Mouse (Mus musculus): ENCODE results near the gene Krtap4-8. TPM values are rescaled to one million over a fixed set of nuclear protein-coding genes. Genes with fewer than 3 reads are reported as not detected.
"Not testable (repeated sequence)": the region's sequence is repeated elsewhere in the genome, so short reads cannot be mapped to it uniquely, and the experiment has no call there.

Krtap4-8 gene
- total RNA-seq (2014; rRNA removed; ENCODE audit: low replicate concordance): not detected in 2 replicates
- not detected in 2 replicates for polyA plus RNA-seq (2015; fragmentation: Nextera tagmentation; extraction: Ambion mirVana)

- Histone ChIP-seq H3K4me2 (ENCODE audit: low read depth, low read length) (no peak within 1 kb of the TSS), H3K27ac (ENCODE audit: low read depth) (no peak within 1 kb of the TSS), H3K36me3 (replicated peaks; ENCODE audit: control insufficient read depth, insufficient read depth, low read length) (no peaks in the 10 kb centered on the region), H3K27me3 (ENCODE audit: control insufficient read depth, insufficient read depth, low read length) (no peaks in the 10 kb centered on the region), H3K9me3 (replicated peaks; ENCODE audit: control insufficient read depth, low read length) (no peaks in the 10 kb centered on the region), H3K9ac (replicated peaks; ENCODE audit: low read depth, low read length) (no peak within 1 kb of the TSS), H3K4me3 (ENCODE audit: low read depth, low read length) (no peak within 1 kb of the TSS), H3K4me1 (ENCODE audit: control insufficient read depth, insufficient read depth) (no peaks in the 10 kb centered on the region)
- TF ChIP-seq EP300 (IDR thresholded peaks at IDR 0.05; ENCODE audit: low read depth) (no peak), CTCF (IDR thresholded peaks at IDR 0.05; ENCODE audit: low read depth) (no peak)
- WGBS: 89% methylated on average over 2 of the region's 2 CpGs
- ATAC-seq (ENCODE audit: insufficient read depth, low read depth): no peak
- DNase-seq (ENCODE audit: low spot score): no peak
Measured at GRCm38 (mm10) chr11:99780604-99781003, at the start of gene Krtap4-8. TSS of gene Krtap4-8 (minus strand) at chr11:99780704.

- not testable (repeated sequence) for H3K27ac ChIP-seq (ENCODE audit: low read depth); H3K9me3 ChIP-seq (replicated peaks; ENCODE audit: control insufficient read depth, low read length); H3K27me3 ChIP-seq (ENCODE audit: control insufficient read depth, insufficient read depth, low read length); ATAC-seq (ENCODE audit: insufficient read depth, low read depth); H3K36me3 ChIP-seq (replicated peaks; ENCODE audit: control insufficient read depth, insufficient read depth, low read length); H3K9ac ChIP-seq (replicated peaks; ENCODE audit: low read depth, low read length); H3K4me3 ChIP-seq (ENCODE audit: low read depth, low read length); H3K4me2 ChIP-seq (ENCODE audit: low read depth, low read length); H3K4me1 ChIP-seq (ENCODE audit: control insufficient read depth, insufficient read depth); DNase-seq (ENCODE audit: low spot score)
- 69% methylated on average over 2 of the region's 2 CpGs for WGBS
Measured at GRCm38 (mm10) chr11:99815566-99815965, 35.1 kb upstream of the Krtap4-8 start, which contains the start of gene Gm11564. TSS of gene Gm11564 (minus strand) at chr11:99815666.

DNA sequence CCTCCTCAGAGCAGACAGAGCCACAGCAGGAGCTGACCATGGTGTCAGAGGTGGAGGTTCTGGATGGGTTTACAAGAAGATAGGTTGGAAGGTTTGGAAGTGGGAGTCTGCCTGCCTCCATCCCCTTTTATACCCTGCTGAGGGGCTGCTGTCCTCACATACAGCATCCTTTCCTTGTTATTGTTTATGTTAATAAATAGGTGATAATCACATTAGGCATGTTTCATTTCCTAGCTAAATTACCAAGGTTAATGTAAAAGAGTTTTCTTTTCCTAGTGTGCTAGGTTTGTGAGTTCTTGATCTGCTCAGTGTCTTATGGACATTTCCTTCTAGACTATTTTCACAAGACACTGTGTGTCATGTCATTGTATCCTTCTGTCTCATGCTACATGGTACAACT lies 29.3 kb upstream of the Krtap4-8 start, which contains the start of gene Krtap4-13:
Gene Krtap4-13 (minus strand): TSS at position 101 of the 400 bp plus-strand sequence.
- not testable (repeated sequence) for ATAC-seq (ENCODE audit: insufficient read depth, low read depth); H3K4me2 ChIP-seq (ENCODE audit: low read depth, low read length); H3K36me3 ChIP-seq (replicated peaks; ENCODE audit: control insufficient read depth, insufficient read depth, low read length); H3K4me1 ChIP-seq (ENCODE audit: control insufficient read depth, insufficient read depth); H3K9me3 ChIP-seq (replicated peaks; ENCODE audit: control insufficient read depth, low read length); H3K27ac ChIP-seq (ENCODE audit: low read depth); H3K4me3 ChIP-seq (ENCODE audit: low read depth, low read length); DNase-seq (ENCODE audit: low spot score); H3K27me3 ChIP-seq (ENCODE audit: control insufficient read depth, insufficient read depth, low read length); H3K9ac ChIP-seq (replicated peaks; ENCODE audit: low read depth, low read length)

DNA sequence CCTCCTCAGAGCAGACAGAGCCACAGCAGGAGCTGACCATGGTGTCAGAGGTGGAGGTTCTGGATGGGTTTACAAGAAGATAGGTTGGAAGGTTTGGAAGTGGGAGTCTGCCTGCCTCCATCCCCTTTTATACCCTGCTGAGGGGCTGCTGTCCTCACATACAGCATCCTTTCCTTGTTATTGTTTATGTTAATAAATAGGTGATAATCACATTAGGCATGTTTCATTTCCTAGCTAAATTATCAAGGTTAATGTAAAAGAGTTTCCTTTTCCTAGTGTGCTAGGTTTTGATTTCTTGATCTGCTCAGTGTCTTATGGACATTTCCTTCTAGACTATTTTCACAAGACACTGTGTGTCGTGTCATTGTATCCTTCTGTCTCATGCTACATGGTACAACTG lies 23.8 kb upstream of the Krtap4-8 start, which contains the start of gene Gm11554:
Gene Gm11554 (minus strand): TSS at position 101 of the 400 bp plus-strand sequence.
- H3K27ac ChIP-seq (ENCODE audit: low read depth); H3K4me1 ChIP-seq (ENCODE audit: control insufficient read depth, insufficient read depth); DNase-seq (ENCODE audit: low spot score); H3K36me3 ChIP-seq (replicated peaks; ENCODE audit: control insufficient read depth, insufficient read depth, low read length); H3K4me3 ChIP-seq (ENCODE audit: low read depth, low read length); H3K9ac ChIP-seq (replicated peaks; ENCODE audit: low read depth, low read length); ATAC-seq (ENCODE audit: insufficient read depth, low read depth); H3K9me3 ChIP-seq (replicated peaks; ENCODE audit: control insufficient read depth, low read length); H3K27me3 ChIP-seq (ENCODE audit: control insufficient read depth, insufficient read depth, low read length); H3K4me2 ChIP-seq (ENCODE audit: low read depth, low read length): not testable (repeated sequence)
- no CpG with 5 or more reads among the region's 1 CpGs for WGBS

- H3K36me3 ChIP-seq (replicated peaks; ENCODE audit: control insufficient read depth, insufficient read depth, low read length); ATAC-seq (ENCODE audit: insufficient read depth, low read depth); H3K4me3 ChIP-seq (ENCODE audit: low read depth, low read length); H3K27ac ChIP-seq (ENCODE audit: low read depth); H3K9ac ChIP-seq (replicated peaks; ENCODE audit: low read depth, low read length); H3K4me1 ChIP-seq (ENCODE audit: control insufficient read depth, insufficient read depth); H3K27me3 ChIP-seq (ENCODE audit: control insufficient read depth, insufficient read depth, low read length); DNase-seq (ENCODE audit: low spot score); H3K4me2 ChIP-seq (ENCODE audit: low read depth, low read length); H3K9me3 ChIP-seq (replicated peaks; ENCODE audit: control insufficient read depth, low read length): not testable (repeated sequence)
- no CpG with 5 or more reads among the region's 1 CpGs for WGBS
Measured at GRCm38 (mm10) chr11:99798832-99799231, 18.3 kb upstream of the Krtap4-8 start, which contains the start of gene Gm11569. TSS of gene Gm11569 (minus strand) at chr11:99798932.

DNA sequence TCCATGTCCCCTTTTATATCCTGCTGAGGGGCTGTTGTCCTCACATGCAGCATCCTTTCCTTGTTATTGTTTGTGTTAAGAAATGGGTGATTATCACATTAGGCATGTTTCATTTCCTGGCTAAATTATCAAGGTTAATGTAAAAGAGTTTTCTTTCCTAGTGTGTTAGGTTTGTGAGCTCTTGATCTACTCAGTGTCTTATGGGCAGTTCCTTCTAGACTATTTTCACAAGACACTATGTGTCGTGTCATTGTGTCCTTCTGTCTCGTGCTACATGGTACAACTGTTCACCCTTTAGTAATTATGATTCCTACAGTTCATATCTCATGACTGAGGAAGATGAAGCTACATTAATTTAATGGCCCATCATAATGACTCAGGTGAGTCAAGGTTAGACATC lies 12.9 kb upstream of the Krtap4-8 start, which contains the start of gene Gm11596:
Gene Gm11596 (minus strand): TSS at position 101 of the 400 bp plus-strand sequence.
- no peak within 1 kb of the TSS for H3K4me2 ChIP-seq (ENCODE audit: low read depth, low read length)
- H3K36me3 ChIP-seq (replicated peaks; ENCODE audit: control insufficient read depth, insufficient read depth, low read length): no peaks in the 10 kb centered on the region
- ATAC-seq (ENCODE audit: insufficient read depth, low read depth): no peak
- no peaks in the 10 kb centered on the region for H3K4me1 ChIP-seq (ENCODE audit: control insufficient read depth, insufficient read depth)
- no peak within 1 kb of the TSS for H3K27ac ChIP-seq (ENCODE audit: low read depth)
- H3K9ac ChIP-seq (replicated peaks; ENCODE audit: low read depth, low read length): no peak within 1 kb of the TSS
- H3K4me3 ChIP-seq (ENCODE audit: low read depth, low read length): no peak within 1 kb of the TSS
- WGBS: 60% methylated on average over 2 of the region's 2 CpGs
- no peak for DNase-seq (ENCODE audit: low spot score)
- no peak for TF ChIP-seq EP300 (IDR thresholded peaks at IDR 0.05; ENCODE audit: low read depth)
- no peak for TF ChIP-seq CTCF (IDR thresholded peaks at IDR 0.05; ENCODE audit: low read depth)
- no peaks in the 10 kb centered on the region for H3K9me3 ChIP-seq (replicated peaks; ENCODE audit: control insufficient read depth, low read length)
- no peaks in the 10 kb centered on the region for H3K27me3 ChIP-seq (ENCODE audit: control insufficient read depth, insufficient read depth, low read length)

DNA sequence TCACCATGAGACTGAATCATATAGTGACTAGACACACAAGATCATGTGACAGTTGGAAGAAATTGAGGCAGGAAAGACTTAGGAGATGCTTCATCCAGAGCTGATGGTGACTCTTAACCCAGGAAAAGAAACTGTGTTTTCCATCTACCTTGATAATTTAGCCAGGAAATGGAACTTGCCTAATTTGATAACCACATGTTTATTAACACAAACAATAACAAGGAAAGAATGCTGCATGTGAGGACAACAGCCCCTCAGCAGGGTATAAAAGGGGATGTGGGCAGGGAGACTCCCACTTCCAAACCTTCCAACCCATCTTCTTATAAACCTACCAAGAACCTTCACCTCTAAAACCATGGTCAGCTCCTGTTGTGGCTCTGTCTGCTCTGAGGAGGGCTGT lies 4.4 kb upstream of the Krtap4-8 start, which contains the start of gene Krtap4-9:
Gene Krtap4-9 (plus strand): TSS at position 301 of the 400 bp plus-strand sequence.
- not testable (repeated sequence) for H3K27me3 ChIP-seq (ENCODE audit: control insufficient read depth, insufficient read depth, low read length); DNase-seq (ENCODE audit: low spot score); H3K4me2 ChIP-seq (ENCODE audit: low read depth, low read length); ATAC-seq (ENCODE audit: insufficient read depth, low read depth); H3K4me3 ChIP-seq (ENCODE audit: low read depth, low read length); H3K27ac ChIP-seq (ENCODE audit: low read depth); H3K4me1 ChIP-seq (ENCODE audit: control insufficient read depth, insufficient read depth); H3K9me3 ChIP-seq (replicated peaks; ENCODE audit: control insufficient read depth, low read length); H3K9ac ChIP-seq (replicated peaks; ENCODE audit: low read depth, low read length); H3K36me3 ChIP-seq (replicated peaks; ENCODE audit: control insufficient read depth, insufficient read depth, low read length)
